Mouse (Mus musculus) megakaryocyte, embryonic 14.5 days (primary cell): Measurements from ENCODE around the gene Rnase13. TPM values are rescaled to one million over a fixed set of nuclear protein-coding genes. Genes with fewer than 3 reads are reported as not detected.

Experiments used
- H3K27me3 ChIP-seq: replicated peaks from 2 replicates; pipeline ENCODE3; 2012; ENCODE audit warnings: inconsistent platforms
- H3K36me3 ChIP-seq: replicated peaks from 2 replicates; pipeline ENCODE3; 2012; ENCODE audit warnings: low read length, inconsistent platforms, mixed read lengths
- H3K4me1 ChIP-seq: 2 replicates; pipeline ENCODE4 v1.6.1; 2012; ENCODE audit warnings: inconsistent platforms
- H3K4me3 ChIP-seq: replicated peaks from 2 replicates; pipeline ENCODE3; 2012; ENCODE audit warnings: moderate library complexity, mild to moderate bottlenecking, inconsistent platforms
- H3K9me3 ChIP-seq: 2 replicates; pipeline ENCODE4 v1.6.1; 2012; ENCODE audit warnings: inconsistent platforms
- FLI1 ChIP-seq: IDR thresholded peaks from 2 replicates; pipeline ENCODE4 v1.6.1; 2012; ENCODE audit warnings: low read length, inconsistent platforms, mixed read lengths
- GATA1 ChIP-seq: IDR thresholded peaks from 3 replicates; pipeline ENCODE4 v1.6.1; 2012; ENCODE audit warnings: mixed read lengths, low read length, inconsistent platforms, borderline replicate concordance
- polyA plus RNA-seq: library from polyadenylated mRNA; stranded (reverse); fragments of >175 nt; gene quantifications from 2 replicates; pipeline ENCODE4 v1.2.3, GENCODE M21; 2012; ENCODE audit warnings: low replicate concordance; ENCODE audit not compliant: insufficient read depth

The Rnase13 gene
- polyA plus RNA-seq, 1 experiment: not detected

DNA sequence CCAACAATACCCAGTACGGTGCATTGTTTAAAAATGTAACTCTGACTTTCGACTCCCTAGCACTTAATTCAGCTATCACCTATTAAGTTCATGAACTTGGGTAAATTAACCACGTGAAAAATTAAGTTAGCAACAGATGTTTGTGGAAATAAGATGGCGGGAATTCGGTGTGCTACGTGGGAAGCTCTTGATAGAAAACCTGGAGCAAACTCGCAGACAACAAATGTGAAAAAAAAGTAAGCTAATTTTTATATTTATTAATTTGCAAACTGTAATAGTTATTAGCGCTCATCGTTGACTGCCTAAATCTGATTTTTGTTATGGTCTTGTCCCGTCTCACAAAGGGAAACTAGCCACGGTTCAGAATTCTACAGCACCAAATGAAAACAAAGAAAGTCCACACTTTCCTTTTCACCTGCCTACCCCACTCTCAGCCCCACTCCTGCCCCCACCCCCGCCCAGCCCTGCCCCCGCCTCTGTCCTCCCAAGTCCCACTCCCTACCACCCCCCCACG, 38.5 kb downstream of the Rnase13 start:
- H3K27me3 ChIP-seq: peaks cover 2% of the 10 kb centered on the region
- H3K9me3 ChIP-seq: no peaks in the 10 kb centered on the region
- TF ChIP-seq GATA1 (no peak), FLI1 (no peak)
- H3K36me3 ChIP-seq: peaks cover 22% of the 10 kb centered on the region
- peak overlapping the region; percentile 95 for H3K4me3 ChIP-seq
- H3K4me1 ChIP-seq: peaks cover 9% of the 10 kb centered on the region

DNA sequence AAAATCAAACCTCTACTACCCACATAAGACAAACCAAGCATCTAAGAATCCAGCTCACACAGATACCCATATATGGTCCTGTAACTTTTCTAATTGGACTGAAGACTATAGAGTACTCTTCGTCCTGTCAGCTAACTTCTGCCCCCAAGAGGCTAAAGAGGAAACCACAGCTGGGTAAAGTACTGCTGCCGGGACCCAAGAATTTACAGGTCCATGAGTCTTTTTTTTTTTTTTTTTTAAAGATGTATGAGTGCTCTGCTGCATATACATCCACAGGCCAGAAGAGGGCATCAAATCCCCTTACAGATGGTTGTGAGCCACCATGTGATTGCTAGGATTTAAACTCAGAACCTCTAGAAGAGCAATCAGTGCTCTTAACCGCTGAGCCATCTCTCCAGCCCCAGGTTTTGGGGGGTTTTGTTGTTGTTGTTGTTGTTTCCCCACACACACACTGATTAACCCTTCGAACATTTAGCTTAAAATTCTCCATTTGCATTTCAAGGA, 39.0 kb downstream of the Rnase13 start:
- Histone ChIP-seq H3K27me3 (peaks cover 2% of the 10 kb centered on the region), H3K4me1 (peaks cover 9% of the 10 kb centered on the region), H3K36me3 (peaks cover 17% of the 10 kb centered on the region), H3K4me3 (peak overlapping the region; percentile 95), H3K9me3 (no peaks in the 10 kb centered on the region)
- no peak for TF ChIP-seq GATA1

DNA sequence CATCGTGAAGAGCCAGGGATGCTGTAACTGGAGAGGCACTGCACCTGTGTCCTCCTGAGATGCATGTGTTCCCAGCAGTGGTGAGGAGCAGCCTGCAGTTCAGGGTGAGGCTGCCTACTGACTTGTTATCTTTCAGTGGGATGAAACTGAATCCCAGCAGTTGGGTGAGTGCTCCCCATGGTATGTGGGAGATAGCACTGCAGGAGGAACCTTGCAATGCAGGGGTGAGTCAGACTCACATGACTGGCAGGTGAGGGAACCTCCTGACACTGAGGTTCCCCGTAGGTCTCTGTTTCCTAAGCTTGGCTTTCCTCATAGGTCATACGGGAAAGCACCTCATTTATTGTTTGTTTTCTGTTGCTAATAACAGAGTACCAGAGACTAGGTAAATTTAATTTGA, 45.1 kb downstream of the Rnase13 start:
- Histone ChIP-seq H3K27me3 (peaks cover 13% of the 10 kb centered on the region), H3K36me3 (no peaks in the 10 kb centered on the region), H3K4me1 (no peaks in the 10 kb centered on the region), H3K9me3 (no peaks in the 10 kb centered on the region), H3K4me3 (no peak overlapping the region)
- TF ChIP-seq FLI1 (no peak), GATA1 (no peak)

DNA sequence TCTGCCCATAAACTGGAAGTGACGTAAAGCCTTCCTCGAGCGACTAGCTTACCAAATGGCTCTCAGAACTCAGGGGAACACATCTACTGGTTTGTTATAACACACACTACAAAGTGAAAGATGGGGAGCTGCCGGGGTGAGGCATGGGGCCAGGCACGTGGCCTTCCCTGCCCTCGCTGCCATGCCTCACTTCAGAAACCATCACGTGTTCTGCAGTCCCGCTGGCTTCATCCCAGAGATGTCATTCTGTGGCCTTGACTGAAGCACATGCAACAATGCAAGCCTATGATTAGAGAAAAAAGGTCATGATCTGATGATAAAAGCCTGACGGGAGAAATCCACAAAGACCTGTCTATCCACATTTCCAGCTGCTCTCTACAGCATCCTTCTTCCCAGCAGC, 50.8 kb downstream of the Rnase13 start:
- TF ChIP-seq FLI1 (no peak), GATA1 (no peak)
- Histone ChIP-seq H3K9me3 (no peaks in the 10 kb centered on the region), H3K4me3 (no peak overlapping the region), H3K4me1 (no peaks in the 10 kb centered on the region), H3K27me3 (peaks cover 19% of the 10 kb centered on the region), H3K36me3 (no peaks in the 10 kb centered on the region)

Other genes starting within 250 kb of the Rnase13 start
- not detected in 2 replicates for gene Gm17079, start 227.3 kb downstream of the Rnase13 start, polyA plus RNA-seq
- gene Gm5800, start 205.6 kb downstream of the Rnase13 start, polyA plus RNA-seq: not detected in 2 replicates
- gene Ang4, start 149.2 kb downstream of the Rnase13 start, polyA plus RNA-seq: not detected in 2 replicates
- not detected in 2 replicates for gene AY358078, start 122.7 kb downstream of the Rnase13 start, polyA plus RNA-seq
- gene Ear6, start 69.1 kb downstream of the Rnase13 start, polyA plus RNA-seq: not detected in 2 replicates
- 4.8 and 6.2 TPM in 2 replicates for gene Mettl17, start 37.9 kb downstream of the Rnase13 start, polyA plus RNA-seq
- 0.89 TPM in 1 of 2 replicates, not detected in the other for gene Slc39a2, start 29.9 kb downstream of the Rnase13 start, polyA plus RNA-seq
- 0.44 TPM in 1 of 2 replicates, not detected in the other for gene Ndrg2, start 8.6 kb downstream of the Rnase13 start, polyA plus RNA-seq
- gene Tppp2, start 4.3 kb downstream of the Rnase13 start, polyA plus RNA-seq: not detected in 2 replicates
- 12.9 and 14.5 TPM in 2 replicates for gene Arhgef40, start 61.9 kb upstream of the Rnase13 start, polyA plus RNA-seq
- gene Tmem253, start 92.9 kb upstream of the Rnase13 start, polyA plus RNA-seq: not detected in 2 replicates
- gene Zfp219, start 98.0 kb upstream of the Rnase13 start, polyA plus RNA-seq: 50.3 and 65.2 TPM in 2 replicates
- gene Olfr221, start 119.7 kb upstream of the Rnase13 start, polyA plus RNA-seq: not detected in 2 replicates
- 1.1 and 32.3 TPM in 2 replicates for gene Hnrnpc, start 181.3 kb upstream of the Rnase13 start, polyA plus RNA-seq
- not detected in 2 replicates for gene Rpgrip1, start 187.9 kb upstream of the Rnase13 start, polyA plus RNA-seq